Mouse (Mus musculus) embryonic facial prominence, embryonic 13.5 days (tissue): Measurements from ENCODE around the gene Uts2. TPM values are rescaled to one million over a fixed set of nuclear protein-coding genes. Genes with fewer than 3 reads are reported as not detected.
"Not testable (repeated sequence)": the region's sequence is repeated elsewhere in the genome, so short reads cannot be mapped to it uniquely, and the experiment has no call there.

ENCODE experiments used
- ATAC-seq: fragments of 200-750 bp; cut with Nextera tagmentation; 2 replicates; pipeline ENCODE4 v1.8.0; 2017; ENCODE audit warnings: low read depth; ENCODE audit not compliant: insufficient number of reproducible peaks, insufficient read depth, low FRiP score, low TSS enrichment
- H3K27ac ChIP-seq: fragments of 300-500 bp; sonication (generic); 2 replicates; pipeline ENCODE4 v1.5.1; 2015; ENCODE audit warnings: moderate library complexity, mild to moderate bottlenecking, inconsistent platforms
- H3K27me3 ChIP-seq: fragments of 300-500 bp; sonication (generic); 2 replicates; pipeline ENCODE4 v1.6.1; 2015; ENCODE audit warnings: mild to moderate bottlenecking, inconsistent platforms
- H3K36me3 ChIP-seq: fragments of 300-500 bp; sonication (generic); 2 replicates; pipeline ENCODE4 v1.6.1; 2015; ENCODE audit warnings: mild to moderate bottlenecking, inconsistent platforms
- H3K4me1 ChIP-seq: fragments of 300-500 bp; sonication (generic); 2 replicates; pipeline ENCODE4 v1.6.1; 2015; ENCODE audit warnings: inconsistent platforms
- H3K4me2 ChIP-seq: fragments of 300-500 bp; sonication (generic); 2 replicates; pipeline ENCODE4 v1.6.1; 2015; ENCODE audit warnings: moderate library complexity, mild to moderate bottlenecking, inconsistent platforms
- H3K4me3 ChIP-seq: fragments of 300-500 bp; sonication (generic); 2 replicates; pipeline ENCODE4 v1.5.1; 2015; ENCODE audit warnings: mild to moderate bottlenecking, inconsistent platforms
- H3K9ac ChIP-seq: fragments of 300-500 bp; sonication (generic); 2 replicates; pipeline ENCODE4 v1.6.1; 2015; ENCODE audit warnings: mild to moderate bottlenecking, inconsistent platforms
- H3K9me3 ChIP-seq: fragments of 300-500 bp; sonication (generic); 2 replicates; pipeline ENCODE4 v1.6.1; 2016; ENCODE audit warnings: inconsistent platforms
- WGBS: fragments of 180-500 bp; shearing (Covaris S2); methylation state at CpG from one replicate; pipeline ENCODE4 v1.1.7; 2015; ENCODE audit warnings: mixed read lengths; 5-methylcytosine and 5-hydroxymethylcytosine counted together
- polyA plus RNA-seq: library from polyadenylated mRNA; unstranded; fragments of >200 nt; fragmentation: Nextera tagmentation; extraction: Ambion mirVana; gene quantifications from 2 replicates; pipeline ENCODE4 v1.2.1, GENCODE M21; 2015

Gene Uts2
- polyA plus RNA-seq, 1 experiment from 2014 or later = not detected

DNA sequence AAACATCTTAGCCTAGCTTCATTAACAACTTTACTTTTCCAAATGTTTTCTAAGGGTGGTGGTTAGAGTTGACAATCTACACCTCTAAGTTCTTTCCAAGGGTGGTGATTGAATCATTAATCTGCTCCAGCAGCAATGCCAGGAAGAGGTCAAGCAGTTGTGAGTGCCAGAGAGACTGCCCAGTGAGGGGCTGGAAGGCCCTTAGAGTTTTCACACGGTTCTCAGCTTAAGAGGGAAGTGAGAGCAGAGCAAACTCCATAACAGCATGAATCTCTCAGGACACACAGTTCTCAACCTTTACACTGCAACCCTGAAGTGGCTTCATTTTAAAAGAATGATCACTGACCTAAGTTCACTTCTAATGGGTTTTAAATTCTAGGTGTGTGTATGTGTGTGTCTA, 21.8 kb upstream of the Uts2 start:
- Histone ChIP-seq H3K9me3 (no peaks in the 10 kb centered on the region), H3K36me3 (no peaks in the 10 kb centered on the region), H3K9ac (no peak overlapping the region), H3K4me1 (0 out of 2 replicates have a peak, but pooled peaks cover 3% of the 10 kb centered on the region), H3K4me2 (no peak overlapping the region), H3K27me3 (no peaks in the 10 kb centered on the region), H3K27ac (no peak overlapping the region), H3K4me3 (no peak overlapping the region)
- WGBS = 35% methylated on average over 1 of the region's 1 CpGs
- ATAC-seq = no peak

DNA sequence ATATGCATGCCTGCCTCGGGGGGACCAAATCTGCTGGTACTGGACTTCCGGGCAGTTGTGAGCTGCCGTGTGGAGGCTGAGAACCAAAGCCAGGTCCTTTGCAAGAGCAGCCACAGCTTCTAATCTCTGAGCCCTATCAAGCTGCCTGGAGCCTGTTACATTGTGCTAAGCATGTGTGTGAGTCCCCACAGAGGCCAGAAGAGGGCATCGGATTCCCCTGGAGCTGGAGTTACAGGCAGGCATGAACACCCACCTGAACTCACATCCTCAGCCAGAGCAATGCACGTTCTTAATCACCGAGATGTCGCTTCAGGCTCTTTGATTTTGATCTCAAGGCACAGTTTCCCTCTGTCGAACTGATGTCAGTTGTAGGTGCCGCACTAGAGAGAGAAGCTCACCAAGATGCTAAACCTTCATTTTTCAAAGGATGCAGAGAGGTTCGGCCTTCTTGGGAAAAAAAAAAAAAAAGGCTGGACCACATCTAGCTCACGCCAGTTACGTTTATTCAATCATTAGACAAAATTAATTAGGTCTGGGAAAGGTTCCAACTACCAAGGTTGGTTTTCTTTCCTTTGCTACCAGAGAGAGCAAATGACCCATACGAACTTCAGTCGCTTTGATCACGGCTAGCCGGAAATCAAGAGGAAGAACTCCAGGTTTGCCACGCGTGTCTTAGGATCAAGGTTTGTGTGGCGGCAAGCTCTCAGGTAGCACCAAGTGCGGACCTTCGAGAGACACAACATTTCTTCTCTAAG, 18.6 kb upstream of the Uts2 start:
- Histone ChIP-seq H3K27me3 (no peaks in the 10 kb centered on the region), H3K4me2 (no peak overlapping the region), H3K4me3 (no peak overlapping the region), H3K9me3 (no peaks in the 10 kb centered on the region), H3K27ac (no peak overlapping the region), H3K36me3 (no peaks in the 10 kb centered on the region), H3K9ac (no peak overlapping the region), H3K4me1 (0 out of 2 replicates have a peak, but pooled peaks cover 3% of the 10 kb centered on the region)
- 86% methylated on average over 21 of the region's 21 CpGs for WGBS
- no peak for ATAC-seq

DNA sequence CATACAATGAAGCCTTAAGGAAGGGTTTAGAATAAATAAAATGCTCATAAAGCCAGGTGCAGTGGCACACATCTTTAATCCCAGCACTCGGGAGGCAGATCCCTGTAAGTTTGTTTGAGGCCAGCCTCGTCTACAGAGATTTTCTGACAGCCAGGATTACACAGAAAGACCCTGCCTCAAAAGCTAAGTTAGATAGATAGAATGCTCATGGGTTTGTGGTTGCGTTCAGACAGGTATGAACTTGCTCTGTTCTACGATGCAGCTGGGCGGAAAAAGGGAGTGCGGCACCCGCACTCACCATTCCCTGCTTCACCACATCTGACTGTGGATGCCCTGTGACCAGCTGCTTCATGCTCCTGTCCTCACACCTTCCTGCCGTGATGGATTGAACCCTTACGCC, 17.4 kb upstream of the Uts2 start:
- no peak overlapping the region for H3K4me2 ChIP-seq
- H3K36me3 ChIP-seq = no peaks in the 10 kb centered on the region
- H3K27me3 ChIP-seq = no peaks in the 10 kb centered on the region
- H3K4me1 ChIP-seq = 0 out of 2 replicates have a peak, but pooled peaks cover 3% of the 10 kb centered on the region
- no peak overlapping the region for H3K4me3 ChIP-seq
- WGBS = 77% methylated on average over 9 of the region's 9 CpGs
- ATAC-seq = no peak
- no peak overlapping the region for H3K27ac ChIP-seq
- H3K9ac ChIP-seq = no peak overlapping the region
- H3K9me3 ChIP-seq = no peaks in the 10 kb centered on the region

DNA sequence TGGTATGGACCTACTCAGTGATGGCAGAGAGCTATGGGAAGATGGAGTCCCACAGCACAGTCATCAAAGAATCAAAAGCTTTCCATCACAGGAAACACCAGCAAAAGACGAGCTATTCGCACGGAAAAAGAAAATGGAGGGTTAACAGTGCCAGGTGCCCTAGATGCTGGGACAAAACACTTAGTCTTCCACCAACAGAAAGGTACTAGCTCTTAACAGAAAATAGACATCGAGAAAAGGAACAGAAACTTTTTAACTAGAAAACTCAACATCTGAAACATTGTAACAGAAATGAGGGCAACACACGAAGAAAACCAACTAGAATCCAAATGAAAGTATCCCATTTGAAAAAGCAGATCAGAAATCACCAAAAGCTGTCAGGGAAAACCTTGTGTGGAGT, 16.7 kb upstream of the Uts2 start:
- Histone ChIP-seq H3K27ac (no peak overlapping the region), H3K4me3 (no peak overlapping the region), H3K4me1 (0 out of 2 replicates have a peak, but pooled peaks cover 3% of the 10 kb centered on the region), H3K4me2 (no peak overlapping the region), H3K36me3 (no peaks in the 10 kb centered on the region), H3K9ac (no peak overlapping the region), H3K9me3 (no peaks in the 10 kb centered on the region), H3K27me3 (no peaks in the 10 kb centered on the region)
- ATAC-seq = no peak
- 91% methylated on average over 5 of the region's 5 CpGs for WGBS

DNA sequence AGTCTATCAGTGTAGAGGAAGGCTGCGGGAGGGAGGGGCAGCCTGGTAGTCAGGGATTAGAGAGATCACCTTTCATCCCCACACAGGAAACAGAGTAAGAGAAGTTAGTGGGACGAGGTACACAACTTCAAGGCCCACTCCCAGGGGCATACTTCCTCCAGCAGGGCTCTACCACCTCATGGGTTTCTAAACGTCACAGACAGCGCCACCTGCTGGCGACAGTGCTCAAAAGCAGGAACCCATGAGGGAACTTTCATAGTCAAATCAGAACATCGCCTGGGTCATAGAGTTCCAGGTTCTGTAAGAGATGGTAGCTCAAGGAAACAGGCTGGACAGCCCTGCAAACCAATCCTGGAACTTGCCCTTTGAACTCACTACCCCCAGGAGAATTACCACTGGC, 6.7 kb upstream of the Uts2 start:
- H3K9ac ChIP-seq = no peak overlapping the region
- no peaks in the 10 kb centered on the region for H3K36me3 ChIP-seq
- no peaks in the 10 kb centered on the region for H3K4me1 ChIP-seq
- H3K4me2 ChIP-seq = no peak overlapping the region
- no peaks in the 10 kb centered on the region for H3K27me3 ChIP-seq
- WGBS = 40% methylated on average over 6 of the region's 6 CpGs
- H3K9me3 ChIP-seq = no peaks in the 10 kb centered on the region
- ATAC-seq = no peak
- H3K4me3 ChIP-seq = no peak overlapping the region
- H3K27ac ChIP-seq = no peak overlapping the region

DNA sequence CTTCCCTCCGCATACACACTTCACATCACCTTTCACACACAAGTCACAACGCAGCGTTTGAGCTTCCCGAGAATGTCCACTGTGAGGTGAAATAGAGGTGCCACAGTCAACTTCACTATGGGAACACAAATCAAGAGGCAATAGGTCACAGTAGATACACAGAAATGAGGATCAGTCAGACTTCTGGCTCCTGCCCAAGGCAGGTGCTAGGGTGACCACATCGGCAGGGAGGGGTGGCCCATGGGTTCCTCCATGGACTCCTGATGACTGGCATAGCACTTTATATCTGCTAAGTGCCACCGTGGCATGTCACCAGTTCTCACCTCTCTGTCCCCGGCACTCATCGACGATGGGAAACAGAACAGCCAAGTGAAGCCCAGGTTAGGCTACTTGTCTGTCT, 1.7 kb downstream of the Uts2 start:
- Histone ChIP-seq H3K27ac (no peak overlapping the region), H3K4me2 (no peak overlapping the region), H3K4me3 (no peak overlapping the region), H3K4me1 (no peaks in the 10 kb centered on the region), H3K9me3 (no peaks in the 10 kb centered on the region), H3K27me3 (no peaks in the 10 kb centered on the region), H3K36me3 (no peaks in the 10 kb centered on the region), H3K9ac (no peak overlapping the region)
- ATAC-seq = no peak
- 95% methylated on average over 9 of the region's 9 CpGs for WGBS

DNA sequence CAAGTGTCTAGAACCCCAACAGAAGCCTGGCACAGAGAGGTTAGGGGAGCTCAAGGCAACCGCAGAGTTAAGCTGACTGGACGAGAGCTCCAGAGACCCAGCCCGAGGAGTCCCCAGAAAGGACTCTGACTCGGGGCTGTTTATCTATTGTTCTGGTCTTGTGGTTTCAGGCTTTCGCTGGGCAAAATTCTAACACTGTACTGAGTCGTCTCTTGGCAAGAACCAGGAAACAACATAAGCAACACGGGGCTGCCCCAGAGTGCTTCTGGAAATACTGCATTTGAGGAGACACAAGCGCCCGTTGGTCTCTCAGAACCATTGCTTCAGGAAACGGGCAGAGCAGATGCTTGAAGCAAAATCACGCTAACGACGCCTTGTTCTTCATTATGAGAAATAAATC, 4.5 kb downstream of the Uts2 start:
- WGBS = 69% methylated on average over 13 of the region's 13 CpGs
- no peak for ATAC-seq

DNA sequence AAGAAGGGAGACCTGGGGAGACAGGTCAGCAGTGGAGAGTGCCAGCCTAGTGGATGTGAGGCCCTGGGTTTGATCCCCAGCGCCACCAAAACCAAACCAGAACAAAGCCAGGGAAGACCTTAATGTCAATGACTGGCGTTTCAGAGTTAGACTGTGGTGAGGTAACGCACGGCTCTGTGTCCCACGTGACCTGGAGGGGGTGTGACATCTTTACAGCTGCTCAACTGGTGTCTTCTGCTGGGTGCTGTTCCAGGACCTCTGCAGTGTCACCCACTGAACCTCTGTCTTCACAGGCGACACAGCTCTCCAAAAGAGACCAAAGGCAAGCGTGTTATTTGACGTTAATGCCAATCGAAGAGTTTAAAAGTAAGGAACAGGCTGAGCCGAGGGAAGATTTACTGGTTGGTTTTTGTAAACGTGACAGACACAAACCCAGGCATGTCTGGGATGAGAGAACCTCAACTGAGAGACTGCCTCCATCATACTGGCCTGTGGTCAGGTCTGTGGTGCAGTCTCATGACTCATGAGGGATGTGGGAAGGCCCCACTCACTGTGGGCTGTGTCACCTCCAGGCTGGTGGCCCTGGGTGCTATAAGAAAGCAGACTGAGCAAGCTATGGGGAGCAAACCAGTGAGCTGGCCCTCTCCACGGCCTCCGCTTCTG, 8.9 kb downstream of the Uts2 start:
- WGBS = 91% methylated on average over 13 of the region's 13 CpGs
- Histone ChIP-seq H3K27ac (no peak overlapping the region), H3K4me3 (no peak overlapping the region), H3K4me2 (no peak overlapping the region), H3K4me1 (no peaks in the 10 kb centered on the region), H3K9me3 (no peaks in the 10 kb centered on the region), H3K27me3 (no peaks in the 10 kb centered on the region), H3K9ac (no peak overlapping the region), H3K36me3 (peaks cover 20% of the 10 kb centered on the region)
- no peak for ATAC-seq

More for the DNA sequence above, 4.5 kb downstream of the Uts2 start:
- no peaks in the 10 kb centered on the region for H3K27me3 ChIP-seq
- H3K9ac ChIP-seq = no peak overlapping the region
- no peak overlapping the region for H3K4me3 ChIP-seq
- no peaks in the 10 kb centered on the region for H3K9me3 ChIP-seq
- no peak overlapping the region for H3K27ac ChIP-seq
- H3K36me3 ChIP-seq = peaks cover 6% of the 10 kb centered on the region; the same call in 1 of the 2 replicates
- H3K4me2 ChIP-seq = no peak overlapping the region
- no peaks in the 10 kb centered on the region for H3K4me1 ChIP-seq

DNA sequence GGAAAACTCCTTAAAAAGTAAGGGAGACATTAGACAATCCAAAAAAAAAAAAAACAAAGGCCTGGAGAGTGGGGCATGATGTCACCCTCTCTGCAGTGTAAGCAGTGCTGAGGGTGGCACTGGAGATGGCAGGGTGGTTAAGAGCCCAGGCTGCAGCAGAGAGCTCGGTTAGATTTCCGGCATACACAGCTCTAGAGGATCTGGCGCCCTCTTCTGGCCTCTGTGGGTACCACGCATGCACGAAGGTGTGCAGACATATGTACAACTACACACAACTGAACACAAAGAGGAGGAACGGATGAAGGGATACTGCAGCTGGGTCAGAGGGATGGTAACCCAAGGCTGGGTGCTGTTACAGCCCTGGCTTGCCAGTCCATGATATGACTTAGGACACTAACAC, 10.0 kb downstream of the Uts2 start:
- Histone ChIP-seq H3K4me2 (no peak overlapping the region), H3K36me3 (peaks cover 22% of the 10 kb centered on the region), H3K27me3 (no peaks in the 10 kb centered on the region), H3K27ac (no peak overlapping the region), H3K4me3 (no peak overlapping the region), H3K4me1 (no peaks in the 10 kb centered on the region), H3K9me3 (no peaks in the 10 kb centered on the region), H3K9ac (no peak overlapping the region)
- WGBS = 49% methylated on average over 6 of the region's 6 CpGs
- no peak for ATAC-seq

DNA sequence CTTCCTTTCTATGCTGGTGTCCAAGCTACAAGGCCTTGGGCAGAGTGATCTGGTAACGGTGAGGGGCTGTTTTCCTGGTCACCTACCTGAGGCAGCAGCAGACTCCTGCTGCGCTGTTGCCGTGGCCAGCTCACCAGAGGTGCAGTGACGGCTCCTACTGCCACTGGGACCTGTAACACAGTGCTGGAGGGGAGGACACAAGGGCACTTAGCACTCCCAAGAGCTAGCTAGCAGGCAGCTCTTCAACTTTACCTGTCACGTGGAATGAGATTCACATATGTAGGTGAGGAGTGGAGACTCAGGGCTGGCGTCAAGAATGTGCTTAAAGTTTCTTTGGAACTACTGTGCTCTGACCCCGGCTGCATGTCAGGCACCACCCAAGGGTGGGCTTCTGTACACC, 13.4 kb downstream of the Uts2 start:
- H3K27me3 ChIP-seq = no peaks in the 10 kb centered on the region
- H3K4me2 ChIP-seq = no peak overlapping the region
- ATAC-seq = no peak
- no peak overlapping the region for H3K4me3 ChIP-seq
- 90% methylated on average over 7 of the region's 7 CpGs for WGBS
- H3K4me1 ChIP-seq = no peaks in the 10 kb centered on the region
- H3K9me3 ChIP-seq = no peaks in the 10 kb centered on the region
- no peak overlapping the region for H3K27ac ChIP-seq
- no peak overlapping the region for H3K9ac ChIP-seq
- H3K36me3 ChIP-seq = peaks cover 37% of the 10 kb centered on the region

DNA sequence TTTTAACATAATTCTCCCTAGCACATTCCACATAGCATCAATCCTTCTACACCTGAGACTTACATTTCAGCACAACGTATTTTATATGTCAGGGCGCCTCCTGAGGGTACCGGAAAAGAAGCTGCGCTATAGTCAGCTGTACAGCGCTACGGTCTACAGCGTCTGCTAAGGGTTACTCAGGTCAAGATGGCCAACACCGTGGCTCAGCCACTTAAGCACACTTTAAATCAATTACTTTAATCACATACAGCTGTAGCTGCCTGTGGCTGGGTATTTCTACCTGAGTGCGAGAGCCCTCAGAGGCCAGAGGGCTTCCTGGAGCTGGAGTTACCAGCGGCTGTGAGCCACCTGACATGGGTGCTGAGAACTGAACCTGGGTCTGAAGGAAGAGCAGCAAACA, 19.0 kb downstream of the Uts2 start:
- Histone ChIP-seq H3K27me3 (no peaks in the 10 kb centered on the region), H3K27ac (no peak overlapping the region), H3K4me2 (no peak overlapping the region), H3K4me3 (no peak overlapping the region), H3K9ac (no peak overlapping the region), H3K9me3 (no peaks in the 10 kb centered on the region), H3K4me1 (no peaks in the 10 kb centered on the region), H3K36me3 (peaks cover 35% of the 10 kb centered on the region)
- WGBS = 48% methylated on average over 10 of the region's 10 CpGs
- ATAC-seq = no peak

DNA sequence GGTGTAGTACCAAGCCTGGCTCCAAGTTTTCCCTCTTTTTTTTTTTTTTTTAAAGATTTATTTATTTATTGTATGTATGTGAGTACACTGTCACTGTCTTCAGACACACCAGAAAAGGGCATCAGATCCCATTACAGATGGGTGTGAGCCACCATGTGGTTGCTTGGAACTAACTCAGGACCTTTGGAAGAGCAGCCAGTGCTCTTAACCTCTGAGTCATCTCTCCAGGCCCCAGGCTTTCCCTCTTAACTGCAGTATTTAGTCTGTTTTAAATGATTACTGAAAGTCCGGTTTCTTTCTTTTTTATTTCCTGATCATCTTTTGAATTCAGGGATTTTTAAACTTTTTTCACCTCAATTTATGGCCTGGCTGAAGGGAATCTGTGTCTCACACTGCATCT, 20.5 kb downstream of the Uts2 start:
- H3K4me3 ChIP-seq, H3K27ac ChIP-seq, H3K4me1 ChIP-seq, H3K9ac ChIP-seq, ATAC-seq, H3K4me2 ChIP-seq, H3K27me3 ChIP-seq, H3K9me3 ChIP-seq: not testable (repeated sequence)
- peaks cover 29% of the 10 kb centered on the region for H3K36me3 ChIP-seq
- 94% methylated on average over 1 of the region's 1 CpGs for WGBS
